Mouse (Mus musculus) lung, adult 18-20 months (tissue): ENCODE data around the gene Hmga1b.
A peak's percentile ranks its signal among the peaks of the same experiment; 100 is the strongest.
"Not testable (repeated sequence)": the region's sequence is repeated elsewhere in the genome, so short reads cannot be mapped to it uniquely, and the experiment has no call there.

ENCODE experiments used
- DNase-seq, 2 experiments: peaks; one replicate each; pipeline ENCODE4 v3.0.0; 2022; ENCODE audit warnings: mixed read lengths in 2 of 2

The Hmga1b gene

GRCm38 (mm10) chr11:120762672-120763041 is at the start of gene Hmga1b:
Gene Hmga1b (plus strand): TSS chr11:120762794.
- not testable (repeated sequence) for DNase-seq

- peak; percentile 99 for DNase-seq
These were observed 48.7 kb upstream of the Hmga1b start, which contains the start of the genes Cenpx and Lrrc45 for GRCm38 (mm10) chr11:120713580-120714518. Gene Cenpx (minus strand): TSS chr11:120713738. Gene Lrrc45 (plus strand): TSS chr11:120713925.

- no peak for DNase-seq
These were observed 48.0 kb upstream of the Hmga1b start for GRCm38 (mm10) chr11:120714546-120714945.

GRCm38 (mm10) chr11:120715131-120715530 is 47.5 kb upstream of the Hmga1b start:
- no peak for DNase-seq

GRCm38 (mm10) chr11:120719242-120719641 is 43.4 kb upstream of the Hmga1b start:
- DNase-seq, result no peak

- no peak for DNase-seq
These were observed 42.7 kb upstream of the Hmga1b start for GRCm38 (mm10) chr11:120719841-120720376.

- peak; percentile 91 to 92 for DNase-seq
These were observed 42.1 kb upstream of the Hmga1b start for GRCm38 (mm10) chr11:120720450-120720849.

- DNase-seq, result peak; percentile 79 to 88
These were observed 41.2 kb upstream of the Hmga1b start, which contains the start of gene Rac3 for GRCm38 (mm10) chr11:120721124-120722066. Gene Rac3 (plus strand): TSS chr11:120721470.

- DNase-seq, result no peak
These were observed 40.4 kb upstream of the Hmga1b start for GRCm38 (mm10) chr11:120722067-120722630.

- peak; percentile 54 to 65 for DNase-seq
These were observed 39.7 kb upstream of the Hmga1b start for GRCm38 (mm10) chr11:120722761-120723382.

- no peak for DNase-seq
These were observed 39.1 kb upstream of the Hmga1b start for GRCm38 (mm10) chr11:120723509-120723908.

GRCm38 (mm10) chr11:120726243-120727168 is 36.1 kb upstream of the Hmga1b start:
- DNase-seq, result no peak

GRCm38 (mm10) chr11:120727169-120727527 is 35.4 kb upstream of the Hmga1b start, which contains the start of gene Dcxr:
Gene Dcxr (minus strand): TSS chr11:120727281.
- DNase-seq, result peak; percentile 97

GRCm38 (mm10) chr11:120727564-120727963 is 35.0 kb upstream of the Hmga1b start:
- peak in 1 of 2 experiments; percentile 64 for DNase-seq

GRCm38 (mm10) chr11:120728530-120729240 is 33.9 kb upstream of the Hmga1b start:
- DNase-seq, result no peak

GRCm38 (mm10) chr11:120729432-120730050 is 33.1 kb upstream of the Hmga1b start:
- DNase-seq, result peak; percentile 85 to 87

GRCm38 (mm10) chr11:120730331-120730870 is 32.2 kb upstream of the Hmga1b start:
- DNase-seq, result no peak

- DNase-seq, result no peak
These were observed 31.2 kb upstream of the Hmga1b start for GRCm38 (mm10) chr11:120731395-120731794.
